Mouse (Mus musculus): ENCODE data around the gene Ftl1-ps1. TPM values are rescaled to one million over a fixed set of nuclear protein-coding genes. Genes with fewer than 3 reads are reported as not detected.

Ftl1-ps1 gene
- polyA plus RNA-seq (2012): 17.1 and 21.5 TPM in 2 replicates

DNA sequence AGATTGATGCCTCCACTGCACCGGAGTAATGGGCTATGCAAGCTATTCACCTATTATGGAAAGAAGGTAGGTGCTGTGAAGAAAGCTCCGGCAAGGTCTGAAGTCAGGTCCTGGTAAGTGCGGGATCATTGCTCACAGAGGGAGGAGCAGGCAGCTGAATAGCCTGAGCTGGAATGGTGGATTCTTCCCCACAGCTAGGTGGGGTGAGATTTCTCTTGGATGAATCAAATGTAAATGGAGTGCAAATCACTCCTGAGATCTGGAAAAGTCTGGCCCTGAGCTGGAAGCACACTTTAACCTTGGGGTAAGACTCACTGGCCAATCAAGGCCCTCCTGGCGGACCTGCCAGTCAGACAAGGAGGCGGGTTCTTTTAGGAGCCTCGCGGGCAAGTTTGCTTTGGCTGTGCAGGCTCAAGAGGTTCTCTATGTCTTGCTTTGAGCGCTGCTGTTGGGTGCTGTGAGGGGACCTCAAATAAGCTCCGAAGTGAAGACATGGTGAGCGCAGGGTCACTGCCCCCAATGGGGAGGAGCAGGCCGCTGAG, at the start of gene Ftl1-ps1:
TSS of gene Ftl1-ps1 (plus strand) at position 397 of the 542 bp plus-strand sequence.
- Histone ChIP-seq H3K4me3 (replicated peaks) (no peak within 1 kb of the TSS), H3K27me3 (ENCODE audit: control insufficient read depth) (no peaks in the 10 kb centered on the region; the same call in 1 of the 2 replicates), H3K9me3 (ENCODE audit: control insufficient read depth, low read length) (no peaks in the 10 kb centered on the region), H3K4me1 (ENCODE audit: control insufficient read depth) (no peaks in the 10 kb centered on the region), H3K36me3 (ENCODE audit: control insufficient read depth) (no peaks in the 10 kb centered on the region)
- TF ChIP-seq GATA1 (IDR thresholded peaks at IDR 0.05; ENCODE audit: low read length): no peak
- no peak for TF ChIP-seq TAL1 (IDR thresholded peaks at IDR 0.05; ENCODE audit: low read length)

DNA sequence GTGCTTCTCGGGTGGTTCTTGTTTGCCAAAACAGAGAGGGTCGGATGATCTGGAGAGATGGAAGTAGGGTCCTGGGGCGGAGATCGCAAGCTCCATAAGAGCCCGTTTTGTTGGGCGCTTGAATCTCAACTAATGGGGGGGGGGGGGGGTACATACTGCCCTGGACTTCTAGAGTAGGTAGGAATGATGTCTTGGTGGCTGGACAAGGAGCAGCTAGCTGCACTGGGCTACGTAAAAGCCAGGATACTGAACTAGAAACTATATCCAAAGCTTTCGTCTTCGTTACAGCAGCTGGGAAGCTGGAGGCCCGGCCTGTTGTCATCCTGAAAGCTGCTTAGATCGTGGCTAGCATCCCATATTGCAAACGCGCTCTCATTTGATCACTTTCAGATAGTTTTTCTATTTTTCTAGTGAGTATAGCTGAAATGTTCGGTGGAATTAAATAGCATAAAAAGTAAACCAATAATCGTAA, 49.0 kb upstream of the Ftl1-ps1 start:
- TF ChIP-seq GATA1 (IDR thresholded peaks at IDR 0.05; ENCODE audit: low read length): no peak
- no peak for TF ChIP-seq TAL1 (IDR thresholded peaks at IDR 0.05; ENCODE audit: low read length)
- peaks cover 36% of the 10 kb centered on the region for H3K36me3 ChIP-seq (ENCODE audit: control insufficient read depth)
- peaks cover 21% of the 10 kb centered on the region for H3K4me1 ChIP-seq (ENCODE audit: control insufficient read depth)
- H3K27me3 ChIP-seq (ENCODE audit: control insufficient read depth): no peaks in the 10 kb centered on the region
- no peaks in the 10 kb centered on the region for H3K9me3 ChIP-seq (ENCODE audit: control insufficient read depth, low read length)
- peak overlapping the region; percentile 82 for H3K4me3 ChIP-seq (replicated peaks)

DNA sequence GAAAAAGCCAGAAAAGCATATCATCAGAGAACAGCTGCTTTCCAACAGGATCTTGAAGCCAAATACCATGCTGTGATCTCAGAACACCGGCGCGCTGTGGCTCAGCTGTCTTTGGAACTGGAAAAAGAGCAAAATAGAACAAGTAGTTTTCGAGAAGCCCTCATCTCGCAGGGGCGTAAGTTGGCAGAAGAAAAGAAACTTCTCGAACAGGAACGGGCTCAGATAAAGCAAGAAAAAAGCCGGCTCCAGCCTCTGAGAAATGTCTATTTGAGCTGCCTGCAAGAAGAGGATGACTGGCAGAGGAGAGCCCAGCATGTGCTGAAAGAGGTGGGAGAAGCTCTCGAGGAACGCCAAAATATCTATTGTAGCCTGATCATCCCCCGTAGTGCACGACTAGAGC, 43.0 kb upstream of the Ftl1-ps1 start:
- Histone ChIP-seq H3K9me3 (ENCODE audit: control insufficient read depth, low read length) (no peaks in the 10 kb centered on the region), H3K4me3 (replicated peaks) (no peak overlapping the region), H3K36me3 (ENCODE audit: control insufficient read depth) (peaks cover 84% of the 10 kb centered on the region), H3K27me3 (ENCODE audit: control insufficient read depth) (no peaks in the 10 kb centered on the region), H3K4me1 (ENCODE audit: control insufficient read depth) (no peaks in the 10 kb centered on the region; the same call in 1 of the 2 replicates)
- no peak for TF ChIP-seq GATA1 (IDR thresholded peaks at IDR 0.05; ENCODE audit: low read length)
- no peak for TF ChIP-seq TAL1 (IDR thresholded peaks at IDR 0.05; ENCODE audit: low read length)

DNA sequence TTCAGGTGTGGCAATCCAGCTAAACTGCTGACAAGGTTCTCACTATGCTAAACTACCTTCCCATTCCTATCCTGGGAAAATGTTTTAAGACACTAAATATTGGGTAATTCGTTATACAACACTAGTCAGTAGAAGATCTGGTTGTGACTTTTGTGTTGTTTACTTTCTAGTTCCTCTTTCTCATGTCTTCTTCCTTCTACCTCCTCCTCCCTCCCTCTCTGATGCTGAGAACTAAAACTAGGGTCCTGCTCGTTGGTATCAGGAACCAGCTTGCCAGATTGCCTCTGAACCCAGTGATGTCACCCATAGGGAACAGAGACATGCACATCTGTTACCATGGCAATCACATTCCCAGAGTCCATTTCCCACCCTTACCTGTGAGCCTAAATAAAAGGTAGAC, 37.3 kb upstream of the Ftl1-ps1 start:
- TF ChIP-seq TAL1 (IDR thresholded peaks at IDR 0.05; ENCODE audit: low read length) (no peak), GATA1 (IDR thresholded peaks at IDR 0.05; ENCODE audit: low read length) (no peak)
- Histone ChIP-seq H3K4me3 (replicated peaks) (no peak overlapping the region), H3K27me3 (ENCODE audit: control insufficient read depth) (no peaks in the 10 kb centered on the region)

DNA sequence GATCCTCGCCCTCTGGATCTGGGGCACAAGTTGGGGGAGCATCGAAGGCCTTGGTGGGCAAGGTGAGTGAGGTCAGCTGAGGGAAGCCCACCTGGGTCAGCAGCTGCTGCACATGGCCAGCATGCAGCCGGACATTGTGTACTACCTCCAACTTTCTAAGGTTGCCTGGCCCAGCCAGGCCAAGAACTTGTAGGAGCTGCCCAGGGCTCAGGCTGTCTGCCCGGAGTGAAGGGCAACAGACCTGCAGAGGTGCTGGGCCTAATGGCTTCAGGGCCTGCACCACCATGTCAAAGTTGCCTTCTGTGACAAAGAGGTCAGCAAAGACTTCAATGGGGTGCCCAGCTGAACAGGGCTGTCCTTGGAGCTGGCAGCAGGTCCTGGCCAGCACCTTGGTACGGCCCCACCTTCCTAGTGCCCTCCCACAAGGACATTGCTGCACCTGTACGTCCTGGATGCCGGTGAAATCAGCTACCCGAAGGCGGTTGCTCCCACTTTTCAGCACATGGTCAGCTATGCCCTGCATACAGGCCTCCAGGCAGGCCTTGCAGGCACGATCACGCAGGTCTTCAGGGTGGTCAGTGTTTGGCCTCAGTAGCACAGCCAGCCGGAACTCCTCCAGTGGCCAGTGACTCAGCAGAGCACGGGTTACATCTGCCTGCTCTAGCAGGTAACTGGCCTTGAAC, 36.2 kb upstream of the Ftl1-ps1 start:
- Histone ChIP-seq H3K36me3 (ENCODE audit: control insufficient read depth) (peaks cover 35% of the 10 kb centered on the region), H3K4me3 (replicated peaks) (no peak overlapping the region), H3K4me1 (ENCODE audit: control insufficient read depth) (no peaks in the 10 kb centered on the region), H3K9me3 (ENCODE audit: control insufficient read depth, low read length) (no peaks in the 10 kb centered on the region), H3K27me3 (ENCODE audit: control insufficient read depth) (no peaks in the 10 kb centered on the region)
- TF ChIP-seq TAL1 (IDR thresholded peaks at IDR 0.05; ENCODE audit: low read length) (no peak), GATA1 (IDR thresholded peaks at IDR 0.05; ENCODE audit: low read length) (no peak)

More for the DNA sequence above, 37.3 kb upstream of the Ftl1-ps1 start:
- H3K9me3 ChIP-seq (ENCODE audit: control insufficient read depth, low read length): no peaks in the 10 kb centered on the region
- peaks cover 43% of the 10 kb centered on the region for H3K36me3 ChIP-seq (ENCODE audit: control insufficient read depth)
- no peaks in the 10 kb centered on the region for H3K4me1 ChIP-seq (ENCODE audit: control insufficient read depth)

DNA sequence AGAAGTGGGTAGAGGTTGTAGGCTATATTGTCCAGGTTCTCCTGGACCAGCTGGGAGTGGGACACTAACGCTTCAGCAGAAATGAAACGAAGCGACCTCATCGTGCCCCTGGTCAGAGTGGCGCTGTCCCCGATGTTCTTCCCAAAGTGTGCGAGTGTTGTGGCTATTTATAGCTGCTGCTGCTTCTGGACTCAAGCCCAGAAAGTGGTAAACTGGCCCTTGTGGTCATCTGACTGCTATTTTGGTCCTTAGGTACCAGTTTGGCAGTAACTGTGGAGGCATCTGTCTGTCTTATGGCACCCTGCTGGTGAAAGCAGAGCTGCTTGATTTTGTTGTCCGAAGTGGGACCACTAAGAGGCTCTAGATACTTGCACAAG, 35.6 kb upstream of the Ftl1-ps1 start, which contains the start of gene Lrrc14b:
TSS of gene Lrrc14b (minus strand) at position 147 of the 377 bp plus-strand sequence.
- Histone ChIP-seq H3K4me3 (replicated peaks) (no peak within 1 kb of the TSS), H3K27me3 (ENCODE audit: control insufficient read depth) (no peaks in the 10 kb centered on the region), H3K36me3 (ENCODE audit: control insufficient read depth) (peaks cover 29% of the 10 kb centered on the region), H3K4me1 (ENCODE audit: control insufficient read depth) (no peaks in the 10 kb centered on the region), H3K9me3 (ENCODE audit: control insufficient read depth, low read length) (no peaks in the 10 kb centered on the region)
- no peak for TF ChIP-seq TAL1 (IDR thresholded peaks at IDR 0.05; ENCODE audit: low read length)
- TF ChIP-seq GATA1 (IDR thresholded peaks at IDR 0.05; ENCODE audit: low read length): no peak

DNA sequence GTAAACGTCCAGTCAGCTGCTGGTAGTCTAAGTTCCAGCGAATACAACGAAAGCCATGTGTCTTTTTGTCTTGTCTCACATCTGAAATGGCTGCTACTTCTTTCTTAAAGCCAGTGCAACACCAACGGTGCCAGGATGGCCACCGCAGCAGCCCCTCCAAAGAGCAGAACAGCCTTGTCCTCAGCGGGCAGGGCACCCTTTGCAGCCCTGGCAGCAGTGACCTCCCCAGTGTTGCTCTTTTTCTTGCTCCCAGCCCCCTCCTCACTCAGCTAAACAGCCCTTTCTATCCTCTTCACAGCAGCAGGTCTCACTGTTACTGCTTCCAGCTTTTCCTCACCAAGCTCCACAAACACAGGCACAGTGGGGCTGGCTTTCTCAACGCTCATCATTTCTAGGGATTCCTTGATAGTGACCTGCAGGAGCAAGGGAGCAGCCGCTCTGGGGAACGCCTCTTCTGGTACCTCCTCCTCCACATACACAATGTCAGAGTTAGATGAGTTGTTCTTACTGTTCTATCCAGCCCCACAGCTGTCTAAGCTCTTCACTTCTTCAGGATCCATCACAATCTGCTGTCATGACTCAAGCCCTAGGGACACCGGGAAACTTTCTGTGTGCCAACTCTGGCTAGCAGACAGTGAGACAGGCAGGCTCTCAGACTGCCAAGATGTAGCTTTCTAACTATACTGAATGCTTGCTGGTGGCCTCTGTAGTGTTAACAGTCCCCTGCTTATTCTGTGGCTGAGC, 17.8 kb upstream of the Ftl1-ps1 start:
- Histone ChIP-seq H3K36me3 (ENCODE audit: control insufficient read depth) (no peaks in the 10 kb centered on the region), H3K4me1 (ENCODE audit: control insufficient read depth) (no peaks in the 10 kb centered on the region), H3K27me3 (ENCODE audit: control insufficient read depth) (no peaks in the 10 kb centered on the region), H3K4me3 (replicated peaks) (no peak overlapping the region), H3K9me3 (ENCODE audit: control insufficient read depth, low read length) (no peaks in the 10 kb centered on the region)
- TF ChIP-seq TAL1 (IDR thresholded peaks at IDR 0.05; ENCODE audit: low read length): no peak
- no peak for TF ChIP-seq GATA1 (IDR thresholded peaks at IDR 0.05; ENCODE audit: low read length)

DNA sequence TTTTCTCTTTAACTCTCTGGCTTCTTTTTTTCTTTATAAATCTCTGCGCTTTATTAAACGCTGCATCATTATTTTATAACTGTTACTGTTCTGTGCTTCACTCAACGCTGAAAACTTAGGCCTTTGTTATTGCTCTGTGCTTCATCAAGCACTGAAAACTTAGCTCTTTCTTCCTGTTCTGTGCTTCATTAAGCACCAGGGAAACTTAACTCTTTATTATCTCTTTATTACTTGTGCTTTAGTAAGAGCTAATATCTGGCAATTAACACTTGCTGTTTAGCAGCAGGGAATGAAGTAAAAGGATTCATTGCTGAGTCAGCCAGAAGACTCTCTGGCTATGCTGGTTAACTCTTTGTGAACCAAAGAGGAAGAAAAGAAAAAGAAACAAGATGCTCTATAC, 17.2 kb upstream of the Ftl1-ps1 start:
- Histone ChIP-seq H3K4me3 (replicated peaks) (no peak overlapping the region), H3K9me3 (ENCODE audit: control insufficient read depth, low read length) (no peaks in the 10 kb centered on the region), H3K27me3 (ENCODE audit: control insufficient read depth) (no peaks in the 10 kb centered on the region), H3K36me3 (ENCODE audit: control insufficient read depth) (no peaks in the 10 kb centered on the region), H3K4me1 (ENCODE audit: control insufficient read depth) (no peaks in the 10 kb centered on the region)
- TF ChIP-seq GATA1 (IDR thresholded peaks at IDR 0.05; ENCODE audit: low read length): no peak
- no peak for TF ChIP-seq TAL1 (IDR thresholded peaks at IDR 0.05; ENCODE audit: low read length)

DNA sequence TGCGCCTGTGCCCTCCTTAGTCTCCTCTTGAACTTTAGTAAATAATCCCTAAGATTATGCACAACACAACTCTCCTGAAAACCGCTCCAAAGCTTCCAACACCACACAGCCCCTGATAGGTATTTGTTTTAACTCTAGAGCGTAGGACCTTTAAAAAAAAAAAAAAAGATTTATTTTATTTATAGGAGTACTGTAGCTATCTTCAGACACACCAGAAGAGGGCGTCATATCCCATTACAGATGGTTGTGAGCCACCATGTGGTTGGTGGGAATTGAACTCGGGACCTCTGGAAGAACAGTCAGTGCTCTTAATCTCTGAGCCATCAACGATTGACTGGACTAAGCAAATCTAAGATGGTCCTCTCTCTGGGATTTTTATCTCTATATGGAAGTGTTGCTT, 9.8 kb upstream of the Ftl1-ps1 start:
- H3K36me3 ChIP-seq (ENCODE audit: control insufficient read depth): no peaks in the 10 kb centered on the region

More for the DNA sequence above, 9.8 kb upstream of the Ftl1-ps1 start:
- H3K4me3 ChIP-seq (replicated peaks): no peak overlapping the region
- H3K9me3 ChIP-seq (ENCODE audit: control insufficient read depth, low read length): no peaks in the 10 kb centered on the region
- no peak for TF ChIP-seq GATA1 (IDR thresholded peaks at IDR 0.05; ENCODE audit: low read length)
- no peak for TF ChIP-seq TAL1 (IDR thresholded peaks at IDR 0.05; ENCODE audit: low read length)
- peaks cover 5% of the 10 kb centered on the region for H3K4me1 ChIP-seq (ENCODE audit: control insufficient read depth)
- no peaks in the 10 kb centered on the region for H3K27me3 ChIP-seq (ENCODE audit: control insufficient read depth)
